Mouse (Mus musculus): ENCODE measurements at regions not wholly inside any gene's neighbourhood (a gene's known extent, or its start where the extent isn't known, plus 50 kb on each side); places are given as distances from the start of the nearest gene placed in this dataset.
"Not testable (repeated sequence)": the region's sequence is repeated elsewhere in the genome, so short reads cannot be mapped to it uniquely, and the experiment has no call there.

- Histone ChIP-seq H3K27me3 (ENCODE audit: control insufficient read depth, insufficient read depth, low read length) (no peaks in the 10 kb centered on the region), H3K79me2 (replicated peaks; ENCODE audit: control insufficient read depth, insufficient read depth, low read length) (no peaks in the 10 kb centered on the region), H3K4me1 (ENCODE audit: control insufficient read depth, insufficient read depth, low read length) (no peaks in the 10 kb centered on the region), H3K9ac (ENCODE audit: low read depth, low read length) (no peak overlapping the region), H3K36me3 (ENCODE audit: control insufficient read depth, insufficient read depth, low read length) (no peaks in the 10 kb centered on the region; the same call in 1 of the 2 replicates), H3K27ac (no peak overlapping the region), H3K4me3 (no peak overlapping the region)
- TF ChIP-seq CTCF (IDR thresholded peaks at IDR 0.05) (no peak), EP300 (IDR thresholded peaks at IDR 0.05; ENCODE audit: insufficient read depth, low read depth, low read length) (no peak), POLR2A (IDR thresholded peaks at IDR 0.05; ENCODE audit: insufficient read depth, low read depth, low read length) (no peak)
- WGBS = 97% methylated on average over 2 of the region's 2 CpGs
- intact Hi-C loops (cut with DNase I) = no loop called here
- DNase-seq = no peak
Measured at GRCm38 (mm10) chr6:37703946-37704345, 166.7 kb upstream of the Trim24 start.

GRCm38 (mm10) chr6:37705733-37706145, 164.9 kb upstream of the Trim24 start:
- no peak for DNase-seq
- no peak overlapping the region for H3K4me3 ChIP-seq
- TF ChIP-seq POLR2A (IDR thresholded peaks at IDR 0.05; ENCODE audit: insufficient read depth, low read depth, low read length) = no peak
- no peak for TF ChIP-seq EP300 (IDR thresholded peaks at IDR 0.05; ENCODE audit: insufficient read depth, low read depth, low read length)
- TF ChIP-seq CTCF (IDR thresholded peaks at IDR 0.05) = no peak
- no peak overlapping the region for H3K9ac ChIP-seq (ENCODE audit: low read depth, low read length)
- no peaks in the 10 kb centered on the region for H3K27me3 ChIP-seq (ENCODE audit: control insufficient read depth, insufficient read depth, low read length)
- H3K27ac ChIP-seq = no peak overlapping the region
- H3K79me2 ChIP-seq (replicated peaks; ENCODE audit: control insufficient read depth, insufficient read depth, low read length) = no peaks in the 10 kb centered on the region
- H3K36me3 ChIP-seq (ENCODE audit: control insufficient read depth, insufficient read depth, low read length) = no peaks in the 10 kb centered on the region; the same call in 1 of the 2 replicates
- intact Hi-C loops (cut with DNase I) = no loop called here
- 11% methylated on average over 1 of the region's 1 CpGs for WGBS
- H3K4me1 ChIP-seq (ENCODE audit: control insufficient read depth, insufficient read depth, low read length) = no peaks in the 10 kb centered on the region

- intact Hi-C loops (cut with DNase I); DNase-seq; H3K4me1 ChIP-seq (ENCODE audit: control insufficient read depth, insufficient read depth, low read length); H3K36me3 ChIP-seq (ENCODE audit: control insufficient read depth, insufficient read depth, low read length); H3K79me2 ChIP-seq (replicated peaks; ENCODE audit: control insufficient read depth, insufficient read depth, low read length); H3K27ac ChIP-seq; H3K9ac ChIP-seq (ENCODE audit: low read depth, low read length); H3K27me3 ChIP-seq (ENCODE audit: control insufficient read depth, insufficient read depth, low read length); H3K4me3 ChIP-seq: not testable (repeated sequence)
- WGBS = 87% methylated on average over 1 of the region's 1 CpGs
Measured at GRCm38 (mm10) chr6:37707671-37708070, 162.9 kb upstream of the Trim24 start.

- 88% methylated on average over 1 of the region's 1 CpGs for WGBS
- H3K27ac ChIP-seq = no peak overlapping the region
- intact Hi-C loops (cut with DNase I) = no loop called here
Measured at GRCm38 (mm10) chr6:37711766-37712165, 158.8 kb upstream of the Trim24 start.

GRCm38 (mm10) chr6:37713411-37713810, 157.2 kb upstream of the Trim24 start:
- no peaks in the 10 kb centered on the region for H3K79me2 ChIP-seq (replicated peaks; ENCODE audit: control insufficient read depth, insufficient read depth, low read length)
- TF ChIP-seq EP300 (IDR thresholded peaks at IDR 0.05; ENCODE audit: insufficient read depth, low read depth, low read length) = no peak
- no peak for TF ChIP-seq POLR2A (IDR thresholded peaks at IDR 0.05; ENCODE audit: insufficient read depth, low read depth, low read length)
- TF ChIP-seq CTCF (IDR thresholded peaks at IDR 0.05) = no peak
- no peak overlapping the region for H3K4me3 ChIP-seq
- WGBS = 55% methylated on average over 4 of the region's 4 CpGs
- H3K4me1 ChIP-seq (ENCODE audit: control insufficient read depth, insufficient read depth, low read length) = peaks cover 3% of the 10 kb centered on the region
- no peak overlapping the region for H3K27ac ChIP-seq
- no peak for DNase-seq
- H3K27me3 ChIP-seq (ENCODE audit: control insufficient read depth, insufficient read depth, low read length) = no peaks in the 10 kb centered on the region
- H3K36me3 ChIP-seq (ENCODE audit: control insufficient read depth, insufficient read depth, low read length) = no peaks in the 10 kb centered on the region
- no peak overlapping the region for H3K9ac ChIP-seq (ENCODE audit: low read depth, low read length)
- intact Hi-C loops (cut with DNase I) = no loop called here

More at GRCm38 (mm10) chr6:37711766-37712165, 158.8 kb upstream of the Trim24 start:
- Histone ChIP-seq H3K9ac (ENCODE audit: low read depth, low read length) (no peak overlapping the region), H3K79me2 (replicated peaks; ENCODE audit: control insufficient read depth, insufficient read depth, low read length) (no peaks in the 10 kb centered on the region), H3K4me1 (ENCODE audit: control insufficient read depth, insufficient read depth, low read length) (peaks cover 3% of the 10 kb centered on the region), H3K36me3 (ENCODE audit: control insufficient read depth, insufficient read depth, low read length) (no peaks in the 10 kb centered on the region), H3K4me3 (no peak overlapping the region), H3K27me3 (ENCODE audit: control insufficient read depth, insufficient read depth, low read length) (no peaks in the 10 kb centered on the region)
- TF ChIP-seq EP300 (IDR thresholded peaks at IDR 0.05; ENCODE audit: insufficient read depth, low read depth, low read length) (no peak), CTCF (IDR thresholded peaks at IDR 0.05) (no peak), POLR2A (IDR thresholded peaks at IDR 0.05; ENCODE audit: insufficient read depth, low read depth, low read length) (no peak)
- no peak for DNase-seq

GRCm38 (mm10) chr6:37714223-37714928, 156.2 kb upstream of the Trim24 start:
- Histone ChIP-seq H3K36me3 (ENCODE audit: control insufficient read depth, insufficient read depth, low read length) (no peaks in the 10 kb centered on the region), H3K9ac (ENCODE audit: low read depth, low read length) (no peak overlapping the region), H3K27ac (no peak overlapping the region), H3K27me3 (ENCODE audit: control insufficient read depth, insufficient read depth, low read length) (no peaks in the 10 kb centered on the region), H3K4me3 (no peak overlapping the region), H3K4me1 (ENCODE audit: control insufficient read depth, insufficient read depth, low read length) (peaks cover 3% of the 10 kb centered on the region), H3K79me2 (replicated peaks; ENCODE audit: control insufficient read depth, insufficient read depth, low read length) (no peaks in the 10 kb centered on the region)
- intact Hi-C loops (cut with DNase I) = no loop called here
- 20% methylated on average over 6 of the region's 6 CpGs for WGBS
- TF ChIP-seq EP300 (IDR thresholded peaks at IDR 0.05; ENCODE audit: insufficient read depth, low read depth, low read length) = no peak
- no peak for DNase-seq
